Mouse (Mus musculus): ENCODE data around the gene Ccdc33.

DNA sequence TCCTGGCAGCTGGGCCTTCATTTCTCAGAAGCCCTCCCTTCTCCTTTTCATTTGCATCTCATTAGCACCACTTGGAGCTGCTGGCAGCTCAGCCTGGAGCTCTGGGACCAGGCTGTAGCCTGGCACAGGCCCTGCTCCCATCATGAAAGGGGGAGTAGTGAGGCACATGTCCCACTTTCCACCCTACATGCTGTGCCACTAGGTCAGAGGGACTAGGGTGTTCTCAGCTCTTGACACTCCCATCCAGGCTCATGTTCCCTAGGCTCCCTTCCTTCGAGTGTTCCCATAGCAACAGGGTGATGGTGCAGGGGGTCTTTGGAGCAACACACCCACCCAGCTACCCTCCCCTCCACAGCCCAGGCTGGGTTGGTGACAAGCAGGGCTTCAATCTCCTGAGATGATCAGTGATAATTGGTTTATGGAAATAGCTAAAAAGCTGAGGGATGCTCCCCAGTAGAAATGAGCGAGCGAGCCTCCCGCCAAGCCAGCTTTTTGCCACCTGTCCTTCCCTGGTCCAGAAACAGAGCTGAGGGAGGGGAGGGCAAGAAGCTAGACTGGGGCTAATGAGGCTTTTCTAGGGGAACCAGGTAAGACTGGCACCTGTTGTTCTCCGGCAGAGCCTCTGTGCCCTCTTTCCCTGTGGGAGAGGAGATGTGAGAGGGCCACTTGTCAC, 21.9 kb downstream of the Ccdc33 start:
- TF ChIP-seq POLR2A (IDR thresholded peaks at IDR 0.05; ENCODE audit: low read depth, low read length): no peak
- no peak for TF ChIP-seq UBTF (IDR thresholded peaks at IDR 0.05; ENCODE audit: low read depth, low read length)
- TF ChIP-seq ZKSCAN1 (IDR thresholded peaks at IDR 0.05; ENCODE audit: borderline replicate concordance, low read depth, low read length): no peak
- no peak for TF ChIP-seq ETS1 (conservative IDR thresholded peaks at IDR 0.05; ENCODE audit: low read depth, low read length)
- TF ChIP-seq MYC (IDR thresholded peaks at IDR 0.05; ENCODE audit: low read depth, low read length): no peak
- no peak for TF ChIP-seq CTCF (conservative IDR thresholded peaks at IDR 0.05 in 1 of 2, IDR thresholded peaks at IDR 0.05 in 1 of 2; ENCODE audit: low read depth in 2 of 2, low read length in 2 of 2)

Measured in CH12.LX (cell line).